Mouse (Mus musculus): ENCODE results near the gene Mmp27.

Mmp27 gene

DNA sequence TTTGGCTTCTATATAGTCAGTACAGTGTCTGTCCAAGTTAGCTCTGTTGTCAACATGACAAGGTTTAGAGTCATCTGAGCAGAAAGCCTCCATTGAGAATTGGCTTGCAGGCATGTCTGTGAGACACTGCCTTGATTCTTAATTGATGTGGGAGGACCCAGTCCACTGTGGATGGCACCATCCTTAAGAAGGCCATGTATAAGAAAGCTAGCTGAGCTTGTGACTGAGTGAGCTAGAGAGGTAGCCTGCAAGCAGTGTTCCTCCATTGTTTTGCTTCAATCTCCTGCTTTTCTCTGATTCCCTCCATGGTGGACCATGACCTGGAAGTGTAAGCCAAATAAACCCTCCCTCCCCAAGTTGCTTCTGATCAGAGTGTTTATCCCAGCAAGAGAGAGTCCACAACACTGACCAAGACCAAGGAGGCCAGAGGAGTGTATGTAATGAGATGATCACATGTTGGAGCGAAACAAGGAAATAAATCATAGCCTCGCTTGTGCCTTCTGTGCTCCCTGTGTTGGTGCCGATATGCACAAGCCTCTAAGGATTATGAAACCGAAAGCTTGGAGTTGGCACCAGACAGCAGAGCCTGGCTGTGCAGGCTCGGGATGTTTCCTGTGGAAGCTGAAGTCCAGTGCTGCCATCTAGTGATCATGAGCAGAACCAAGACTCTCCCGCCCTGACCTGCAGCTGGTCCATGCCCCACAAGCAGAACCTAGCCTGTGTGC lies 23.8 kb downstream of the Mmp27 start:
- DNase-seq (ENCODE audit: extremely low read depth, insufficient read length, low spot score), result peak; percentile 62

DNA sequence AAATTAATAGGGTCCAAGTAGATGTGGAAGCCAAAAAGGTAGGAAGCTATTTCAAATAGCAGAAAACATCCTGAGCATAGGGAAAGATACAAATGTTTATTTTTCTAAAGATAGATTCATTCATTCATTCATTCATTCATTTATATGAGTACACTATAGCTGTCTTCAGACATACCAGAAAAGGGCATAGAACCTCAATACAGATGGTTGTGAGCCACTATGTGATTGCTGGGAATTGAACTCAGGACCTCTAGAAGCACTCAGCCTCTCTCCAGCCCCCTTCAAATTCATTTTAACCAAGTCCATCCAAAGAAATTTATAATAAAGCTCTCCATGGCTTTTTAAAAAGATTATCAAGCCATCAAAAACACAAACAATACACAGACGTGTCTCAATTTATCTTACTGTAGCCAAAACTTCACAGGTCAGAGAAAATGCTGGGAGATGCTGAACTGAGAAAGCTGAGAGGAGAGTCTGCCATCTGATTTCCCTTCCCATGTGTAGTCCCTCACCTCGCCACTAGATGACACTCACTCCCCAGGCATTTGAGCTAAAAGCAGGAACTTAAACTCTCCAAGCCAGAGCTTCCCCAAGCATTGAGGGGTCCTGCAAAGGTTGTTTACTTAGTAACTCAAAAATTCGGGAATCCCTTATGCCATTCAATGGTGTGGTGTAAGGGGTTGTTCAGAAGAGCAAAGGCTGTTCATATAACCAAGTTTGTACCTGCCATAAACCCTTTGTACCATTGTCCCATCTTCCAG lies 32.0 kb downstream of the Mmp27 start:
- DNase-seq (ENCODE audit: extremely low read depth, insufficient read length, low spot score), result no peak

DNA sequence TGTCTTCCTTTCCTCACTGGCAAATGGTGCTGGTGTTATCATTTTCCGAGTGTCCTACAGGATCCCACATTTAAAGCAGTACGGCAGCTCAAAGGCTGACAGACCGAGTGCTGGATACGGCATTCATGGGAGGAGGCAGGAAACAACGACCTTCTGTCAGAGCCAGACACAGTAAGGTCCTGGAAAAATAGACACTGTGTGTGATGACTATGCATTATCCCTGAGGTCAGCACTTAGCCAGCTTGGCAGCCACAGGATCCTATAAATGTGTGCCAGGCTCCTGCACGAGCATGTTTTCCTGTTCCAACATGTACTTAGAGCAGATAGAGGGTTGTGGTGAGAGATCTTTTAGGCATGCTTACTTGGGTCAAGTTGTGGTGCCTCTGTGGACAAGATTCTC lies 32.8 kb downstream of the Mmp27 start:
- no peak for DNase-seq (ENCODE audit: extremely low read depth, insufficient read length, low spot score)

DNA sequence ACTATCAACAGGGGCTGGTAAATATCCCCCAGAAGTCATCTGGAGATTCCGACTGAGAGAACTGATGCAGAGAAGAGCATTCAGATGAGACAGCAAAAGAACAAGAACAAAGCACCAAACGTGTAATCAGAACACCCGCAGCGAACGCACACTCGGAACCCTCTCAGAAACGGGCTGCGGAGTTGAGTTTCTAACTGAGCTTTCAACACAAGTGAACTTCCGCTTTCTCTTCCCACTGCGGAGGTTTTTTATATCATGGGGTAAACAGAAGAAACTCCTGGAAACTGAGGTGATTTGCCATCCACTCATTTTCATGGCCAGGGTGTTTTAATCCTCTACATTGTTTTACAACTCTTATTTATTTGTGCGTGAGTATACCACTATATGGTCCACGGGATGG lies 34.4 kb downstream of the Mmp27 start:
- no peak for DNase-seq (ENCODE audit: extremely low read depth, insufficient read length, low spot score)

DNA sequence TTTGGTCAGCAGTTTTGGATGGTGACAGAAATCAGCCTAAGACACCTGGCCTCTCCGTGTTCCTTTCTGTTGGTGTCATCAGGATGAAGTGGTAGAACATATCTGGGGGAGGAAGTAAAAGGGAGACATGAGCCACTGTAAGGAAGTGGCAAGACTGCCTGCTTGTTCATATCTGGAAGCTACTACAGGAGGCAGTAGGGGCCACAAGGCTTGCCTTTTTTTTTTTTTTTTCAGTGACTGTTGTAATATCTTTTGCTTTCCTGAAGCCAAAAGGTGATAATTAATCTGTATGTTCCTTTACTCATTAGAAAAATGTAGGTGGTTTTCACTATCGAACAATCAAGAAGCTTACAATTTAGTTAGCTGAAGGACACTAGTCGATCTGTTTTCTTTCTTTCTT lies 51.4 kb downstream of the Mmp27 start:
- no peak for DNase-seq (ENCODE audit: extremely low read depth, insufficient read length, low spot score)

DNA sequence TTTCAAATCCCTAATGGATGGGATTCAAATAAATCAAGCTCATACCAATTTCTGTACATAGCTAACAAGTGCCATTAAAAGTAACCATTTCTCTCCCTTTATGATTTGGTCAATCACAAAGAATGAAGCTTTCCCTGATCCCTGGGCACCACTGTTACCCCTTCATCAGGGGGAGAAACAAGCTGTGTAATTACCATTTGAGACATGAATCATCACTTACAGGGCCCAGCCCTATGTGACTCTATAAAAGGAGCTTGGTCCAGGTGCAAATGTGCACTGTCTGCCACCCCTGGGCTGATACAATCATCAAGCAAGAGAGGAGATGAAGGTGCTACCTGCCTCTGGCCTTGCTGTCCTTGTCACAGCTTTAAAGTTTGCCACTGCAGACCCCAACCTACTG lies 56.7 kb downstream of the Mmp27 start, which contains the start of gene Mmp20:
Mmp20 (plus strand) TSS at position 301 of the 400 bp plus-strand sequence.
- no peak for DNase-seq (ENCODE audit: extremely low read depth, insufficient read length, low spot score)
